Mouse (Mus musculus) forebrain, embryonic 11.5 days (tissue): ENCODE measurements around the gene Samhd1. TPM values are rescaled to one million over a fixed set of nuclear protein-coding genes. Genes with fewer than 3 reads are reported as not detected.

Experiments used
- ATAC-seq: fragments of 200-750 bp; cut with Nextera tagmentation; replicated peaks from 2 replicates; pipeline ENCODE4 v1.8.0; 2017; ENCODE audit warnings: moderate TSS enrichment; ENCODE audit not compliant: low FRiP score
- DNase-seq: peaks from one replicate; pipeline ENCODE4 v3.0.0-alpha.2; 2017; ENCODE audit warnings: low spot score
- H3K27ac ChIP-seq: fragments of 300-500 bp; sonication (generic); 2 replicates; pipeline ENCODE4 v1.5.1; 2014; ENCODE audit warnings: low read depth, low read length
- H3K27me3 ChIP-seq: fragments of 300-500 bp; sonication (generic); 2 replicates; pipeline ENCODE4 v1.6.1; 2014; ENCODE audit warnings: mild to moderate bottlenecking, low read length, mixed read lengths; ENCODE audit not compliant: control insufficient read depth, insufficient read depth
- H3K36me3 ChIP-seq: fragments of 300-500 bp; sonication (generic); 2 replicates; pipeline ENCODE4 v1.6.1; 2014; ENCODE audit warnings: mild to moderate bottlenecking, low read length, moderate library complexity, mixed read lengths; ENCODE audit not compliant: control insufficient read depth, insufficient read depth
- H3K4me1 ChIP-seq: fragments of 300-500 bp; sonication (generic); replicated peaks from 2 replicates; pipeline ENCODE4 v1.6.1; 2014; ENCODE audit warnings: low read length, mixed read lengths; ENCODE audit not compliant: control insufficient read depth, insufficient read depth
- H3K4me2 ChIP-seq: fragments of 300-500 bp; sonication (generic); 2 replicates; pipeline ENCODE4 v1.6.1; 2014; ENCODE audit warnings: low read depth, mild to moderate bottlenecking, low read length, moderate library complexity, mixed read lengths; ENCODE audit not compliant: severe bottlenecking
- H3K4me3 ChIP-seq: fragments of 300-500 bp; sonication (generic); 2 replicates; pipeline ENCODE4 v1.5.1; 2014; ENCODE audit warnings: low read depth, low read length
- H3K9ac ChIP-seq: fragments of 300-500 bp; sonication (generic); 2 replicates; pipeline ENCODE4 v1.6.1; 2014; ENCODE audit warnings: low read length
- H3K9me3 ChIP-seq: fragments of 300-500 bp; sonication (generic); 2 replicates; pipeline ENCODE4 v1.6.1; 2016; ENCODE audit warnings: low read length, mixed read lengths; ENCODE audit not compliant: control insufficient read depth
- WGBS: fragments of 180-500 bp; shearing (Covaris S2); extraction: QIAGEN DNeasy Blood & Tissue Kit; methylation state at CpG from one replicate; pipeline ENCODE4 v1.1.7; 2014; 5-methylcytosine and 5-hydroxymethylcytosine counted together
- polyA plus RNA-seq: library from polyadenylated mRNA; unstranded; fragments of >200 nt; fragmentation: Nextera tagmentation; extraction: Ambion mirVana; gene quantifications from 2 replicates; pipeline ENCODE4 v1.2.1, GENCODE M21; 2014

Samhd1 gene
- polyA plus RNA-seq, 1 experiment from 2014 or later = 25.6 TPM

DNA sequence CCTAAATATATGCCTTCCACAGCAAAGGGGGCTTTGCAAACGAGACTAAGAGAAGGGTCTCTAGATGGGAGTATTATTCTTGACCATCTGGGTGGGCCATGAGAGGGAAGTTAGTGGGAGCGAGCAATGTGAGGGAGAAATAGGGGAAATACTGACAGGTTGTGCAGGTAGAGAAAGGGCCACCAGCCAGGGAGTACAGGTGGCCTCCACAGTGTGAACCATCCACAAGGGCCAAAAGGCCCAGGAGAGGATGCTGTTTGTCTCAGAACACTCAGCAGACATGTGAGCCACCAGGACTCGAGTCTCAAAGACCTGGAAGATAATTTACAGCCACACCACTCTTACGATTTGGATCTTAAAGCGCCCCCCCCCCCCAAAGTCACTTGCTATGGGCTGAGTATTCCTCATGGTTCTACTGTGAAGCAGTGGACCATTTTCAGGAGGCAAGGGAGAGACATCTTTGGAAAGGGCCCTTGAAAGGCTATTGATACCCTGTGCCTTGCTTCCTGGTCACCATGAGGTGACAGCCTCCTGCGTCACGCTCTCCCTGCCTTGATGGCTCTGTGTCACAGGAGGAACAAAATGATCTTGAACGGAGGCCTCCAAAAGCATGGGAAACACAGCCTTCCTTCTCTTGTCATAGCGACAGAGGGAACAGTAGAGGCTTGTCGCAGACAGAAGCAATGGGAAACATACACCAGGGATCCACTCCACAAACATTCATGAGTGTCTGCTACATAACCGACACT lies 74.3 kb downstream of the Samhd1 start:
- H3K27me3 ChIP-seq = no peaks in the 10 kb centered on the region
- no peak for ATAC-seq
- peaks cover 15% of the 10 kb centered on the region for H3K4me1 ChIP-seq
- no peak overlapping the region for H3K9ac ChIP-seq
- H3K4me2 ChIP-seq = no peak overlapping the region
- no peaks in the 10 kb centered on the region for H3K9me3 ChIP-seq
- H3K4me3 ChIP-seq = no peak overlapping the region
- no peak overlapping the region for H3K27ac ChIP-seq
- DNase-seq = no peak
- 94% methylated on average over 11 of the region's 11 CpGs for WGBS
- H3K36me3 ChIP-seq = no peaks in the 10 kb centered on the region; the same call in 1 of the 2 replicates

DNA sequence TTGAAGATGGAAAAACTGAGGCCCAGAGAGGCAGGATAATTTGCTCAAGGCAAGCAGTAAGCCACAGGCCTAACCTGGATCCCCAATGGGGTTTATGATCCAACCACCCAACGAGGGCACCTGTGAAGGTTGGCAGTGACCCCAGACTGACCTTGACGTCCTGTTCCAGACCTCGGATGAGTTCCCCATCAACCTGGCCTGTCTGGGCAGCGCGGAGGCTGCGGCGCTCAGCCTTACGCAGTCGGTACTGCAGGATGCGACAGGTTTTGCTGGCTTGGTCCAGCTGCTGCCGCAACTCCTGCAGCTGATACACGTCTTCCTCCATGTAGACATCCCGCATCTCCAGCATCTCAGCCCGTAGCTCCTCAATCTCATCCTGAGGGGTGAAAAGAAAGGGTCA lies 75.0 kb downstream of the Samhd1 start:
- no peak overlapping the region for H3K9ac ChIP-seq
- DNase-seq (no peak), ATAC-seq (no peak)
- peaks cover 13% of the 10 kb centered on the region for H3K4me1 ChIP-seq
- H3K4me2 ChIP-seq = no peak overlapping the region
- H3K36me3 ChIP-seq = no peaks in the 10 kb centered on the region; the same call in 1 of the 2 replicates
- H3K4me3 ChIP-seq = no peak overlapping the region
- no peak overlapping the region for H3K27ac ChIP-seq
- no peaks in the 10 kb centered on the region for H3K9me3 ChIP-seq
- no peaks in the 10 kb centered on the region for H3K27me3 ChIP-seq
- WGBS = 91% methylated on average over 14 of the region's 14 CpGs

DNA sequence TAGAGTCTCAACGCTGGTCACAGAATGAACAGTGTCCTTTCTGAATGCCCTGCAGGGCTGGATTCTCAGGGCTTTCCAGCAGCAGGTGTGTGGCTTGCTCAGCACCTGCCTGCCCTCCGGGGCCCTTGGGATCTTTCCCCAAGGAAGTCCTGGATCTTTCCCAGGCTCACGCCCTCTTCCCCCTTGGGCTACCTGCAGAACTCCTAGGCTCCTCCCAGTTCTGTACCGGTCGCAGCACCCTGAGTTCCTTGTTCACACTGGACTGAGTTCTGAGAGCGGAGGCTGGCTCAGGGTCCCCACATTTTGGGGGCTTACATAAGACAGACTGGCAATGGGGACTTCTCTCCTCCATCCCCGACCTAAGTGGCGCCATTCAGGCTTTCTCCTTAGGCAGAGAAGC lies 75.9 kb downstream of the Samhd1 start:
- peak overlapping the region; percentile 29; the same call in 1 of the 2 replicates for H3K9ac ChIP-seq
- no peaks in the 10 kb centered on the region; the same call in 1 of the 2 replicates for H3K36me3 ChIP-seq
- DNase-seq = no peak
- no peaks in the 10 kb centered on the region for H3K27me3 ChIP-seq
- no peaks in the 10 kb centered on the region for H3K9me3 ChIP-seq
- H3K4me1 ChIP-seq = peaks cover 13% of the 10 kb centered on the region
- 52% methylated on average over 8 of the region's 8 CpGs for WGBS
- no peak overlapping the region for H3K4me3 ChIP-seq
- peak overlapping the region; percentile 88 for H3K27ac ChIP-seq
- H3K4me2 ChIP-seq = peak overlapping the region; percentile 52; the same call in 1 of the 2 replicates
- no peak for ATAC-seq

DNA sequence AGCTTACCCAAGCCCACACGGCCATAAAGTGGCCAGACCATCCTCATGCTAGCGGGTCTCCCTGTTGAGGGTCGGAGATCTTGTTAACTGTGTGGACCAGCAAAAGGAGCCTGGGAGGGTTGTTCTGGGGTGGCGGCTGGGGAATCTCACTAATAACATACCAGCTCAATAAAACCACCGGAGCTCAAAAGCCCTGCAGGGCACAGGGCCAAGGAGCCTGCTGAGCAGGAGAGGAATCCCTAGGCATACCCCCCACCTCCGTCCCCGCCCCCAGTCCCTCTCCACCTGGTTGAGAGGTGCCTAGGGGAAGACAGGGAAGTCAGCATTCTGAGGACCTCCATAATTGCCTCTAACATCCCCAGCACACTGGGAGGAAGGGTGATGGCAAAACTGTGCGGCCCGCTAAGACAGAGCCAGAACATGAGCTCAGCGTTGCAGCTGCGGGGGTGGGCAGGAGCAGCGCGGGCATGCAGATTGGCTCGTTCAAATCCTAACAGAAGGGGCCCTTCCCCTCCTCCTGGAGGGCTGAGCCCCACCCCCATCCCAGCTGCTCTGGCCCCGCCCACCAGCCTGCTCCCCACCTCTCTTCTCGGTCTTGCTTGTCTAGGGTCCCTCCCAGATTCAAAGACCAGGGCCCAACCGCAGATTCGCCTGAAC lies 76.6 kb downstream of the Samhd1 start:
- Histone ChIP-seq H3K27ac (peak overlapping the region; percentile 88), H3K4me2 (peak overlapping the region; percentile 52), H3K4me1 (peaks cover 13% of the 10 kb centered on the region), H3K4me3 (peak overlapping the region; percentile 10; the same call in 1 of the 2 replicates), H3K36me3 (no peaks in the 10 kb centered on the region; the same call in 1 of the 2 replicates), H3K27me3 (no peaks in the 10 kb centered on the region), H3K9ac (peak overlapping the region; percentile 59), H3K9me3 (no peaks in the 10 kb centered on the region)
- 9% methylated on average over 18 of the region's 18 CpGs for WGBS
- peak; percentile 91 for ATAC-seq
- DNase-seq = peak; percentile 94

DNA sequence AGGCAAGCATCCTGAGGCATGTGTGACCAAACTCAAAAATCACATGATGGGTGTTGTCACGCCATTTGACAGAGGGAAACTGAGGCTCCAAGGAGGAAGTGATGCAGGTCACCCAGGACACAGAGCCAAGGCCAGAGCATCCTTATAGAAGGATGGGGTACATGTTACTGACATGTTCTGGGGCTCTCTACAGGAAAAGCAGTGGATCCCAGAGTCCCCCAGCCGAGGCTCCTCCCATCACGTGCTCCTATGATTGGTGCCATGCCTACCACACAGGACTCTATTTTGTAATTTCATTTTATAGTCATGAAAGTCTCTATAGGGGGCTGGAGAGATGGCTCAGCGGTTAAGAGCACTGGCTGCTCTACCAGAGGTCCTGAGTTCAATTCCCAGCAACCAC lies 77.3 kb downstream of the Samhd1 start:
- Histone ChIP-seq H3K27me3 (no peaks in the 10 kb centered on the region), H3K4me1 (peaks cover 13% of the 10 kb centered on the region), H3K9me3 (no peaks in the 10 kb centered on the region), H3K9ac (no peak overlapping the region; the same call in 1 of the 2 replicates), H3K27ac (peak overlapping the region; percentile 88; the same call in 1 of the 2 replicates), H3K4me2 (no peak overlapping the region), H3K4me3 (no peak overlapping the region), H3K36me3 (no peaks in the 10 kb centered on the region; the same call in 1 of the 2 replicates)
- 85% methylated on average over 4 of the region's 4 CpGs for WGBS
- ATAC-seq (no peak), DNase-seq (no peak)

DNA sequence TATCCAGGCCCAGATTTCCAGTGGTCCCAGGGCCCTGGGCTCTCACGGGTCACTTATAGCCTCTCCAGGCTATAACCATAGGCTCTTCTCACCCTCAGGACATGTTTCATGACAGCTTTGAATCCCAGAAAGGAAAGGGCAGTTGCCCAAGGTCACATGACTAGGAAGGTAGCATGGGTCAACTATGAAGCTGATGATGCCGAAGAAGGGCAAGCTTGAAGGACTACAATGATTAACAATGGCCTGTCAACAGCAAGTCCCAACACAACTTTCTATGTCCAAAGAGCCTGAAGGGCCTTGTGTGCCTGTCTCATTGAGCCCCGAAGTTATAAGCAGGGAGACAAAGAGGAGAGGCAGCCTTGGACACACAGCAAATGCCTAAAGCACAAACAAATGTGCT lies 77.9 kb downstream of the Samhd1 start:
- H3K27ac ChIP-seq = no peak overlapping the region
- H3K4me3 ChIP-seq = no peak overlapping the region
- WGBS = 92% methylated on average over 3 of the region's 3 CpGs
- H3K9me3 ChIP-seq = no peaks in the 10 kb centered on the region
- H3K4me1 ChIP-seq = peaks cover 13% of the 10 kb centered on the region
- ATAC-seq (no peak), DNase-seq (no peak)
- H3K9ac ChIP-seq = no peak overlapping the region
- H3K27me3 ChIP-seq = no peaks in the 10 kb centered on the region
- no peaks in the 10 kb centered on the region; the same call in 1 of the 2 replicates for H3K36me3 ChIP-seq
- no peak overlapping the region for H3K4me2 ChIP-seq

DNA sequence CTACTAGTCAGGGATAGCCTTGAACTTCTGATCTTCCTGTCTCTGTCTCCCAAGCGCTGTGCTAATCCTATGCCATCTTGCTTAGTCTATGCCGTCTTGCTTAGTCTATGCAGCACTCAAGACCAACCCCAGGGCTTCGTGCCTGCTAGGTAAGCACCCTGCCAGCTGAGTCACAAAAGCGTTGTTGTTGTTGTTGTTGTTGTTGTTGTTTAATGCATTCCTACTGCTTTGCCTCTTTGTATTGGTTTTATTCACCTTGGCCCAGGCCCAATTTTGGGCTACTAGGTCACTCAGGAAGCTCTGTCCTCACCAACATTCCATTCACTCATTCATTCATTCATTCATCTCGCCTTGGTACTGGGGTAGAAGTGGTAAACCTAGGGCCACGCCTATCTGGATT lies 79.3 kb downstream of the Samhd1 start:
- no peak for DNase-seq
- H3K27ac ChIP-seq = no peak overlapping the region
- H3K36me3 ChIP-seq = no peaks in the 10 kb centered on the region; the same call in 1 of the 2 replicates
- no peak overlapping the region for H3K9ac ChIP-seq
- 94% methylated on average over 6 of the region's 6 CpGs for WGBS
- no peak overlapping the region for H3K4me2 ChIP-seq
- peaks cover 13% of the 10 kb centered on the region for H3K4me1 ChIP-seq
- no peaks in the 10 kb centered on the region for H3K9me3 ChIP-seq
- no peaks in the 10 kb centered on the region for H3K27me3 ChIP-seq
- ATAC-seq = no peak
- no peak overlapping the region for H3K4me3 ChIP-seq

DNA sequence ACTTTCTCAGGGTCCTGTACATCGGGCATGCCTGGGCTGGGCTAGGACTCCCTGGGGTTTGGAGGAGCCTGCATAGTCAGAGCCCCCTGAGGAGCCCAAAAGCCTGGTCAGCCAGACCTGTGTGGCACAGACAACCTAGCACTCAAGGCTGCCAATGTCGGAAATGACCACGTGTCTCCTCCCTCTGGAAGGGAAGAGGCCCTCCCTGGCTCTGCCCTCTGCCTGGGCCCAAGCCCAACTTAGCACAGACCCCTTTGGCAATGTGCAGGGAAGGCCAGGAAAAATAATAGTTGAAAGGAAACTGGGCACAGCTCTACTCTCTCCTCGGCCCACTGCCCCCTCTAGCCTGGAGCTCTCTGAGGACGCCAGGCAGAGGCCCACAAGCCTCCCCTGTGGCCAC lies 80.2 kb downstream of the Samhd1 start:
- ATAC-seq (no peak), DNase-seq (no peak)
- H3K27ac ChIP-seq = no peak overlapping the region
- no peak overlapping the region for H3K4me3 ChIP-seq
- 83% methylated on average over 5 of the region's 5 CpGs for WGBS
- H3K9ac ChIP-seq = no peak overlapping the region
- no peaks in the 10 kb centered on the region for H3K9me3 ChIP-seq
- no peaks in the 10 kb centered on the region; the same call in 1 of the 2 replicates for H3K36me3 ChIP-seq
- no peak overlapping the region for H3K4me2 ChIP-seq
- H3K27me3 ChIP-seq = no peaks in the 10 kb centered on the region
- H3K4me1 ChIP-seq = peaks cover 13% of the 10 kb centered on the region
